Mouse (Mus musculus): ENCODE measurements around the gene Cdc42bpg. TPM values are rescaled to one million over a fixed set of nuclear protein-coding genes. Genes with fewer than 3 reads are reported as not detected.

Gene Cdc42bpg
- polyA plus RNA-seq (2015; fragmentation: Nextera tagmentation; extraction: Ambion mirVana), result 1.1 and 1.4 TPM in 2 replicates

DNA sequence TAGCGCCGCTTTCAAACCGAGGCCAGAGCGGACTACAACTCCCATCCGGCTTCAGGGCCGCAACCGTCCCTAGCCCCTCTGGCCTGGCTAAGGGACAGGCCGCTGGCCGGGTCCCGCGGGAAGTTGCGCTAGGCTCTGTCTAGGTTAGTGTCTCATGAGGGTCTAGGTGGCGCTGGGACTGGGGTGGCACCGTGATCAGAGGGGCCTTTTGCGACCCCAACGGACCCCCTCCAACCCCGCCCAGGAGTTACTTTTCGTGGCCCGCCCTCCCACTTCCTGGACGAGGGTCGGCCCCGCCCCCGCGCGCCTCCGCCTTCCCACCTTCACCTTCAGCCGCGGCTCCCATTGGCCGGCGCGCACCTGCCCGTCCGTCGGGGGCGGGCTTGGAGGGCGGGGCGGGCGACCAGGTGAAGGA, at the start of gene Cdc42bpg:
Gene Cdc42bpg (plus strand): TSS at position 320 of the 415 bp plus-strand sequence.

GRCm38 (mm10) chr19:6276426-6277421, 29.5 kb upstream of the Cdc42bpg start, which contains the start of gene Ehd1:
Gene Ehd1 (plus strand): TSS chr19:6276725.

DNA sequence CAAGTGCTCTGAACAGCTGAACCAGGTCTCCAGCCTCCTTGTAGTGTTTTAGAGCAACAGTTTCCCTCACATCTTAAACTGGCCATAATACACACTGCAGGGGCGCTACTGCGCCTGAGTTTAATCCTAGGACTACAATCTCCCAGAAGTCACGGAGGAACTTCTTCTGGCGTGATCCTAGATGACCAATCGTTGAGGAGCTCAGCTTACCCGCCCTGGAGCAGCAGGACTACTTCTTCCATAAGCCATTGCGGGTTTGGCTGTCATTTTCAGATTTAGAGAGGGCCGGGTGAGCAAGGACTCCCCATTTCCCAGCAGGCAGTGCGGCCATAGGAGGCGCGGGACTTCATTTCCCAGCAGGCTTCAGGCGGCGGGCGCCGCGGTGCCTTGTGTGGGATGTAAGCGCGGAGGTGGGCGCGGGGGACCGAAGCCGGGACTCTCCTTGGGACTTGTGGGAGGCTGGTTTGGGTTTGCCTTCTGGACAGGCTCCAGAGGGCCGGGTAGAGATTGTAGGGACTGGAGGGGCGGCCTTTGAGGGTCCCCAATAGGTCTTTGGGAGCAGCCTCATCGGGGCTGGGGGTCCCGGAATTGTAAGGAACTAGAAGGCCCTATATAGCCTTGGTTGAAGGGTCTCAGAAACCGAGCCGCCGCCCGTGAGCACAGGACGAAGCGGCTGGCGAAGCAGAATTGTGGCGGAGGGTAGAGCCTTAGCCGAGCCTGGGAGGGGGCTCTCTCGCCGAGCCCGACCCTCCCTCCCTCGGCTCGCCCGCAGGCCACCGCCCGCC, 28.6 kb downstream of the Cdc42bpg start, which contains the start of gene Men1:
Gene Men1 (plus strand): TSS at position 307 of the 785 bp plus-strand sequence.

DNA sequence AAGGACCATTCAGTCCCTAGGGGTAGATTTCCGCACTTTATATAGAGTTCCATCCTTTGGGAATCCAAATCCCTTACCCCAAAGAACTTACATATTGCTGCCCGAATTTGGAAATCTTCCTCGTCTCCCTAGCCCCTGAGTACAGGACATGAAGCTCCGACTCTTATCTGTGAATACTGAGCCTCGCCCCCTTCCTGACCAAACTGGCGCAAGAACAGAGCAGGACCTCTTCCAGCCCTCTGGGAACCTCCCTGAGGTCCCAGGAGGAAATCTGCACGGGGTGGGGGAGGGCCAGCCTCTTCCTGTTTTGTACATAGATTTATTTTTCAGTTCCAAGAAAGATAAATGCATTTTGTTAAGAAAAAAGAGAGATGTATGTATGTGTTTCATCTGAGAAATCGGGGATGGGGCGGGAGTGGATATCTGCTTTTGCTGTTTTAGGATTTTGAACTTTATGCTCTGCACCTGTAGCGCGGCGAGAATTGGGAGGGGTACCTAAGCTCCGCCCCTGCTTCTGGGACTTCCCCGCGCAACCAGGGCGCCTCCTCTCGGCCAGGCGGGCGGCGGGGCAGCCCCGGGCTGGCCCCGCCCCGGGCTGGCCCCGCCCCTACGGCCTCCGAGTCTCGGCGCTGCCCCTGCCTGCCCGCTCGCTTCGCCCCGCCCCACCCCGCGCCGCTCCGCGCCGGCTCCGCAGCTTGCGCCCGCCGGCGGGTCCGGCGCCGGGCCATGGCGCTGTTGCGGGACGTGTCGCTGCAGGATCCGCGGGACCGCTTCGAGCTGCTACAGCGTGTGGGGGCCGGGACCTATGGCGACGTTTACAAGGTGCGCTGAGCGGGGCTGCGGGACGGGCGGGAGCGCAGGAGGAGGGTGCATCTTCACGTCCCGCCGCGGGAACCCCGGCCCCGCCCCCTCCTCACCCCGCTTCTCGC, 34.5 kb downstream of the Cdc42bpg start, which contains the start of gene Map4k2:
Gene Map4k2 (plus strand): TSS at position 612 of the 929 bp plus-strand sequence.

DNA sequence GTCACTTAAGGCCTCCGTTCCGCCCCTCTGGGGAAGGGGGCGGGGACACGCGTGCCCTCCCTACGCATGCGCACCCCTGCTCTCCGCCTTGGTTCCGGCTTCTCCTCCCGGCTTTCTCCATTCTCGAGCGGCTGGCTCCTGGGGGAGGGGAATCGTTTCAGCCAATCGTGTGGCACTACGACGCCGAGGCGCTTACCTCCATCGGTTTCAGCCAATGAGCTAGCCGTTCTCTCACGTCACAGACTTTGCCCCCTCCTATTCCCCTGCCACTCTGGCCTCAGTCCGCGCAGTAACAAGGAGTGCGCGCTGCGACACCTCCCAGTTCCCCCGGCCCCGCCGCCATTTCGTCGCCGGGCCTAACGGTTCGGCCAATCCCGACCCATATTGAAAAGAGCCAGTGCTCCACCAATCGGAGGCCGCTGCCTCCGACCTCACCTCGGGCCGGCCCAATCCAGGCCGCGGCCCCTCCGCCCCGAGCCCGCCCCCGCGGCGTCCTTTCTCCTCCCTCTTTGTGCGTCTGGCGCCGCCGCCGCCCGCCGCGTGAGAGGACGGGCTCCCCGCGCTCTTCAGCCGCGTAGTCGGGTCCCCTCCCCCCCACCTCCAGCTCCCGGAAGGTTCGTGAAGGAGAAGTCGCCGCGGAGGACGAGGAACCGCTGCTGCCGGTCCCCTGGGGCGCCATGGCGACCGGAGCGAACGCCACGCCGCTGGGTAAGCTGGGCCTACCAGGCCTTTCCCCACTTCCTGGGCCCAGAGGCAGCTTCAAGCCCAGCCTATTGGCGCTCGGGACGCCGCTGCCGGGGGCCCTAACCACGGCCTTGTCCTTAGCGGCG, 57.4 kb downstream of the Cdc42bpg start, which contains the start of gene Sf1:
Gene Sf1 (plus strand): TSS at position 280 of the 830 bp plus-strand sequence.

MicroRNAs encoded within 50 kb of the gene (microRNA counts, 519-probe panel; counts per million panel counts)
- 2,537 counts per million, percentile 35 among the panel's probes with 10 or more counts for microRNA mmu-miR-192

Small RNAs within 50 kb of the gene (microRNA-seq; reads per million reads assigned to microRNA genes)
- gene Mir192, result 134 reads per million, percentile 50 among the genes with 10 or more reads in this experiment
- 70.8 reads per million, percentile 44 among the genes with 10 or more reads in this experiment for gene Mir194-2
- gene Mir6989, result not detected

Other genes starting within 250 kb of the Cdc42bpg start
- 29.8 and 33.9 TPM in 2 replicates for gene Mrpl49, start 248.7 kb upstream of the Cdc42bpg start, polyA plus RNA-seq (2015; fragmentation: Nextera tagmentation; extraction: Ambion mirVana)
- 611 and 659 TPM in 2 replicates for gene Fau, start 248.6 kb upstream of the Cdc42bpg start, polyA plus RNA-seq (2015; fragmentation: Nextera tagmentation; extraction: Ambion mirVana)
- 27.6 and 28.5 TPM in 2 replicates for gene Znhit2, start 245.3 kb upstream of the Cdc42bpg start, polyA plus RNA-seq (2015; fragmentation: Nextera tagmentation; extraction: Ambion mirVana)
- 14.6 and 19.7 TPM in 2 replicates for gene Tm7sf2, start 238.1 kb upstream of the Cdc42bpg start, polyA plus RNA-seq (2015; fragmentation: Nextera tagmentation; extraction: Ambion mirVana)
- gene Vps51, start 229.2 kb upstream of the Cdc42bpg start, polyA plus RNA-seq (2015; fragmentation: Nextera tagmentation; extraction: Ambion mirVana), result 37.0 and 41.4 TPM in 2 replicates
- not detected in 2 replicates for gene Tmem262, start 226.4 kb upstream of the Cdc42bpg start, polyA plus RNA-seq (2015; fragmentation: Nextera tagmentation; extraction: Ambion mirVana)
- 0.35 and 0.64 TPM in 2 replicates for gene Gm28374, start 224.2 kb upstream of the Cdc42bpg start, polyA plus RNA-seq (2015; fragmentation: Nextera tagmentation; extraction: Ambion mirVana)
- 46.9 and 47.9 TPM in 2 replicates for gene Zfpl1, start 221.5 kb upstream of the Cdc42bpg start, polyA plus RNA-seq (2015; fragmentation: Nextera tagmentation; extraction: Ambion mirVana)
- 4.7 and 8.0 TPM in 2 replicates for gene Cdca5, start 221.5 kb upstream of the Cdc42bpg start, polyA plus RNA-seq (2015; fragmentation: Nextera tagmentation; extraction: Ambion mirVana)
- gene AC131692.1, start 212.0 kb upstream of the Cdc42bpg start, polyA plus RNA-seq (2015; fragmentation: Nextera tagmentation; extraction: Ambion mirVana), result not detected in 2 replicates
- 0.08 TPM in 1 of 2 replicates, not detected in the other for gene Naaladl1, start 200.7 kb upstream of the Cdc42bpg start, polyA plus RNA-seq (2015; fragmentation: Nextera tagmentation; extraction: Ambion mirVana)
- gene Sac3d1, start 187.8 kb upstream of the Cdc42bpg start, polyA plus RNA-seq (2015; fragmentation: Nextera tagmentation; extraction: Ambion mirVana), result 23.3 and 26.6 TPM in 2 replicates
- gene Snx15, start 178.2 kb upstream of the Cdc42bpg start, polyA plus RNA-seq (2015; fragmentation: Nextera tagmentation; extraction: Ambion mirVana), result 14.6 and 15.8 TPM in 2 replicates
- 0.28 and 0.30 TPM in 2 replicates for gene Batf2, start 165.5 kb upstream of the Cdc42bpg start, polyA plus RNA-seq (2015; fragmentation: Nextera tagmentation; extraction: Ambion mirVana)
- gene Arl2, start 164.9 kb upstream of the Cdc42bpg start, polyA plus RNA-seq (2015; fragmentation: Nextera tagmentation; extraction: Ambion mirVana), result 54.9 and 59.2 TPM in 2 replicates
- gene Majin, start 122.1 kb upstream of the Cdc42bpg start, polyA plus RNA-seq (2015; fragmentation: Nextera tagmentation; extraction: Ambion mirVana), result not detected in 2 replicates
- 0.37 and 0.65 TPM in 2 replicates for gene Gpha2, start 80.1 kb upstream of the Cdc42bpg start, polyA plus RNA-seq (2015; fragmentation: Nextera tagmentation; extraction: Ambion mirVana)
- gene Ppp2r5b, start 70.6 kb upstream of the Cdc42bpg start, polyA plus RNA-seq (2015; fragmentation: Nextera tagmentation; extraction: Ambion mirVana), result 19.3 and 25.7 TPM in 2 replicates
- 4.8 and 5.1 TPM in 2 replicates for gene Atg2a, start 64.8 kb upstream of the Cdc42bpg start, polyA plus RNA-seq (2015; fragmentation: Nextera tagmentation; extraction: Ambion mirVana)
- 117 and 130 TPM in 2 replicates for gene Ehd1, start 29.7 kb upstream of the Cdc42bpg start, polyA plus RNA-seq (2015; fragmentation: Nextera tagmentation; extraction: Ambion mirVana)
- gene Men1, start 28.5 kb downstream of the Cdc42bpg start, polyA plus RNA-seq (2015; fragmentation: Nextera tagmentation; extraction: Ambion mirVana), result 30.0 and 30.7 TPM in 2 replicates
- 6.8 and 7.1 TPM in 2 replicates for gene Map4k2, start 34.7 kb downstream of the Cdc42bpg start, polyA plus RNA-seq (2015; fragmentation: Nextera tagmentation; extraction: Ambion mirVana)
- 47.8 and 62.7 TPM in 2 replicates for gene Sf1, start 57.2 kb downstream of the Cdc42bpg start, polyA plus RNA-seq (2015; fragmentation: Nextera tagmentation; extraction: Ambion mirVana)
- gene Pygm, start 77.9 kb downstream of the Cdc42bpg start, polyA plus RNA-seq (2015; fragmentation: Nextera tagmentation; extraction: Ambion mirVana), result 20.6 and 23.6 TPM in 2 replicates
- 128 and 137 TPM in 2 replicates for gene Rasgrp2, start 92.9 kb downstream of the Cdc42bpg start, polyA plus RNA-seq (2015; fragmentation: Nextera tagmentation; extraction: Ambion mirVana)
- 0.61 and 1.1 TPM in 2 replicates for gene Nrxn2, start 112.3 kb downstream of the Cdc42bpg start, polyA plus RNA-seq (2015; fragmentation: Nextera tagmentation; extraction: Ambion mirVana)
- not detected in 2 replicates for gene Slc22a12, start 236.6 kb downstream of the Cdc42bpg start, polyA plus RNA-seq (2015; fragmentation: Nextera tagmentation; extraction: Ambion mirVana)

Measured in urinary bladder, postnatal 0 days (tissue).